Mouse (Mus musculus) midbrain, embryonic 11.5 days (tissue): ENCODE data around the gene Atcay. TPM values are rescaled to one million over a fixed set of nuclear protein-coding genes. Genes with fewer than 3 reads are reported as not detected.

Experiments
- ATAC-seq: fragments of 200-750 bp; cut with Nextera tagmentation; 2 replicates; pipeline ENCODE4 v1.8.0; 2017; ENCODE audit warnings: moderate TSS enrichment, moderate library complexity; ENCODE audit not compliant: low FRiP score
- DNase-seq: peaks from one replicate; pipeline ENCODE4 v3.0.0; 2015; ENCODE audit warnings: low spot score; ENCODE audit errors: missing footprints
- H3K27ac ChIP-seq: fragments of 300-500 bp; sonication (generic); 2 replicates; pipeline ENCODE4 v1.5.1; 2014; ENCODE audit warnings: low read depth, low read length
- H3K27me3 ChIP-seq: fragments of 300-500 bp; sonication (generic); 2 replicates; pipeline ENCODE4 v1.6.1; 2014; ENCODE audit warnings: mild to moderate bottlenecking, low read length, moderate library complexity, mixed read lengths; ENCODE audit not compliant: control insufficient read depth, insufficient read depth
- H3K36me3 ChIP-seq: fragments of 300-500 bp; sonication (generic); 2 replicates; pipeline ENCODE4 v1.6.1; 2014; ENCODE audit warnings: mild to moderate bottlenecking, low read length, moderate library complexity, mixed read lengths; ENCODE audit not compliant: control insufficient read depth, insufficient read depth
- H3K4me1 ChIP-seq: fragments of 300-500 bp; sonication (generic); 2 replicates; pipeline ENCODE4 v1.6.1; 2014; ENCODE audit warnings: low read length; ENCODE audit not compliant: control insufficient read depth, insufficient read depth
- H3K4me2 ChIP-seq: fragments of 300-500 bp; sonication (generic); 2 replicates; pipeline ENCODE4 v1.6.1; 2014; ENCODE audit warnings: mild to moderate bottlenecking, moderate library complexity
- H3K4me3 ChIP-seq: fragments of 300-500 bp; sonication (generic); 2 replicates; pipeline ENCODE4 v1.5.1; 2014; ENCODE audit warnings: low read depth, low read length
- H3K9ac ChIP-seq: fragments of 300-500 bp; sonication (generic); 2 replicates; pipeline ENCODE4 v1.6.1; 2014; ENCODE audit warnings: low read length
- H3K9me3 ChIP-seq: fragments of 300-500 bp; sonication (generic); 2 replicates; pipeline ENCODE4 v1.6.1; 2016; ENCODE audit warnings: low read length; ENCODE audit not compliant: control insufficient read depth
- WGBS: fragments of 180-500 bp; shearing (Covaris S2); extraction: QIAGEN DNeasy Blood & Tissue Kit; methylation state at CpG from one replicate; pipeline ENCODE4 v1.1.7; 2014; 5-methylcytosine and 5-hydroxymethylcytosine counted together
- polyA plus RNA-seq: library from polyadenylated mRNA; unstranded; fragments of >200 nt; fragmentation: Nextera tagmentation; extraction: Ambion mirVana; gene quantifications from 2 replicates; pipeline ENCODE4 v1.2.1, GENCODE M21; 2014

Gene Atcay
- polyA plus RNA-seq, 1 experiment from 2014 or later: 22.2 TPM

GRCm38 (mm10) chr10:81197305-81197704, 33.3 kb downstream of the Atcay start:
- Histone ChIP-seq H3K9ac (no peak overlapping the region), H3K9me3 (no peaks in the 10 kb centered on the region), H3K4me3 (no peak overlapping the region), H3K4me2 (no peak overlapping the region), H3K27ac (no peak overlapping the region), H3K27me3 (peaks cover 21% of the 10 kb centered on the region), H3K36me3 (no peaks in the 10 kb centered on the region), H3K4me1 (peaks cover 11% of the 10 kb centered on the region)
- ATAC-seq (no peak), DNase-seq (no peak)
- WGBS: 60% methylated on average over 6 of the region's 6 CpGs

- ATAC-seq (no peak), DNase-seq (no peak)
- H3K9me3 ChIP-seq: no peaks in the 10 kb centered on the region
- H3K4me2 ChIP-seq: no peak overlapping the region
- peaks cover 21% of the 10 kb centered on the region for H3K27me3 ChIP-seq
- H3K4me3 ChIP-seq: no peak overlapping the region
- 61% methylated on average over 11 of the region's 11 CpGs for WGBS
- no peaks in the 10 kb centered on the region for H3K36me3 ChIP-seq
- H3K4me1 ChIP-seq: peaks cover 15% of the 10 kb centered on the region
- no peak overlapping the region for H3K27ac ChIP-seq
- H3K9ac ChIP-seq: no peak overlapping the region
Observed at GRCm38 (mm10) chr10:81196470-81197065, 34.1 kb downstream of the Atcay start.

- H3K4me1 ChIP-seq: peaks cover 15% of the 10 kb centered on the region
- no peaks in the 10 kb centered on the region for H3K36me3 ChIP-seq
- H3K9ac ChIP-seq: no peak overlapping the region
- H3K4me3 ChIP-seq: no peak overlapping the region
- peaks cover 21% of the 10 kb centered on the region for H3K27me3 ChIP-seq
- DNase-seq (no peak), ATAC-seq (no peak)
- H3K27ac ChIP-seq: no peak overlapping the region
- 76% methylated on average over 4 of the region's 4 CpGs for WGBS
- no peak overlapping the region for H3K4me2 ChIP-seq
- no peaks in the 10 kb centered on the region for H3K9me3 ChIP-seq
Observed at GRCm38 (mm10) chr10:81195300-81195699, 35.3 kb downstream of the Atcay start.

DNA sequence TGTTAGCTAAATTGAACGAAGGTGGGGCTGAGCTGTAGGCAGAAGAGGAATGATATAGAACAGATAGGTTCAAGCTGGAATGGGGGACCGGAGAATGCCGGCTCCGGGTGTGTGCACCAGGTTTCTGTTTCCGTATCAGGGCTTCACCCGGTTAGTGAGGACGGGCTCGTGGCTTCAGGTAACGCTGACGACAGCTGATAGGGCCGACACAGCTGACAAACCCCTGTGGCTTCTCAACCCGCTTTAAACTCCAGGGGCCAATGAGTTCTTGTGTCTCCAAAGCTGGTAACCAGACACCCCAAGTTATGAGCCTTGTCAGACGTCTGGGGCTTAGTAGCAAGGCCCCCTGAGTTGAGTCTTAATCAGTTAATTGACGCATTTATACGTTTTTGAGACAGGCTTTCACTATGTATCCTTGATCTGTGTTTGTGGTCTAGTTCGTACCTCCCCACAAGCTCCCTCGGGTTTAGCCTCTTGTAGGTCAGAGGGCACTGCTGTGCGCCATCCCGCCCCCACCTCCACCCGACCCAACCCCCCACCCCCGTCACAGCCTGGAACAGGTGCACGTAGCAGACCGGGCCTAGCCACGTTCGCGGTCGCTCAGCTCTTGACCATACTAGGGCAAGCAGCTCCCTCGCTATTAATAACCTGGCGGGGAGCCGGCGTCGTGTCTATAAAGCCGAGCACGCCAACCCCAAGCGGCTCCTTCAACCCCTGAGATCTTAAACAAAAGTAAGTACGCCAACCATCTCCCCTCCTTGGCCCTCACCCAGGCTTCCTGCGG, 36.5 kb downstream of the Atcay start:
- no peaks in the 10 kb centered on the region for H3K36me3 ChIP-seq
- no peak for ATAC-seq
- no peak overlapping the region for H3K4me3 ChIP-seq
- H3K4me2 ChIP-seq: no peak overlapping the region
- no peak overlapping the region for H3K9ac ChIP-seq
- peaks cover 15% of the 10 kb centered on the region for H3K4me1 ChIP-seq
- H3K27me3 ChIP-seq: peaks cover 21% of the 10 kb centered on the region
- H3K27ac ChIP-seq: no peak overlapping the region
- H3K9me3 ChIP-seq: no peaks in the 10 kb centered on the region
- no peak for DNase-seq
- WGBS: 18% methylated on average over 37 of the region's 37 CpGs

DNA sequence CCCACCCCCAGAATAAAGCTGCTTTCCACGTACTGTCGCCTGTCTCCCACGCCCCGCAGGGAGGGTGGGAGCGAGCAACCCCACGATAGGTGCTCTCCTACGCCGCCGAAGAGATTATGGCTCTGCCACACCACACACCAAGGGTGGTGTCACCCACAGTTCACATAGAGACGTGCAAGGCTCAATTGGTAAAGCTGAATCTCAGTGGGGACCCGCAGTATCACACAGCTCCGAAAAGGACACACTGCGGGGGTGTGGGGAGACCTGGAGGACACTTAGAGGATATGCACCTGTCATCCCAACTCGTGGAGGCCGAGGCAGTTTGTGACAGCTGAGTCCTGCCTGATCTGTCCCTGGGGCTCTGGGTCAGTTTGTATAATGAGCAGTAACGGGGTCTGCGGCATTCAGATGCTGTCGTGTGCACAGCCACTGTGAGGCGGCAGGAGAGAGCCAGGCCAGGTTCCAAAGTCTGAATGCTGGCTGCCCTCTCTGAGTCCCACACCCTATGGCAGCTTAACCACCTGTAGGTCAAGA, 37.6 kb downstream of the Atcay start:
- Histone ChIP-seq H3K27ac (peak overlapping the region; percentile 77), H3K9me3 (no peaks in the 10 kb centered on the region), H3K4me1 (peaks cover 15% of the 10 kb centered on the region), H3K9ac (peak overlapping the region; percentile 86), H3K27me3 (peaks cover 21% of the 10 kb centered on the region), H3K4me3 (peak overlapping the region; percentile 62), H3K36me3 (peaks cover 2% of the 10 kb centered on the region; the same call in 1 of the 2 replicates), H3K4me2 (peak overlapping the region; percentile 95)
- ATAC-seq (peak; percentile 54), DNase-seq (peak; percentile 92)
- 6% methylated on average over 19 of the region's 19 CpGs for WGBS

GRCm38 (mm10) chr10:81192270-81192967, 38.2 kb downstream of the Atcay start:
- peak overlapping the region; percentile 95 for H3K4me2 ChIP-seq
- DNase-seq (peak; percentile 97), ATAC-seq (peak; percentile 84)
- no peaks in the 10 kb centered on the region for H3K9me3 ChIP-seq
- peak overlapping the region; percentile 62 for H3K4me3 ChIP-seq
- H3K9ac ChIP-seq: peak overlapping the region; percentile 86
- WGBS: 1% methylated on average over 92 of the region's 93 CpGs
- H3K27ac ChIP-seq: peak overlapping the region; percentile 77
- H3K36me3 ChIP-seq: peaks cover 2% of the 10 kb centered on the region; the same call in 1 of the 2 replicates
- peaks cover 15% of the 10 kb centered on the region for H3K4me1 ChIP-seq
- peaks cover 21% of the 10 kb centered on the region for H3K27me3 ChIP-seq

- Histone ChIP-seq H3K9ac (no peak overlapping the region; the same call in 1 of the 2 replicates), H3K4me2 (no peak overlapping the region), H3K27ac (no peak overlapping the region), H3K27me3 (peaks cover 21% of the 10 kb centered on the region), H3K9me3 (no peaks in the 10 kb centered on the region), H3K4me3 (no peak overlapping the region), H3K36me3 (peaks cover 5% of the 10 kb centered on the region; the same call in 1 of the 2 replicates), H3K4me1 (peaks cover 15% of the 10 kb centered on the region)
- ATAC-seq: no peak
- DNase-seq: no peak
- WGBS: 90% methylated on average over 18 of the region's 18 CpGs
Observed at GRCm38 (mm10) chr10:81191342-81191982, 39.2 kb downstream of the Atcay start.

DNA sequence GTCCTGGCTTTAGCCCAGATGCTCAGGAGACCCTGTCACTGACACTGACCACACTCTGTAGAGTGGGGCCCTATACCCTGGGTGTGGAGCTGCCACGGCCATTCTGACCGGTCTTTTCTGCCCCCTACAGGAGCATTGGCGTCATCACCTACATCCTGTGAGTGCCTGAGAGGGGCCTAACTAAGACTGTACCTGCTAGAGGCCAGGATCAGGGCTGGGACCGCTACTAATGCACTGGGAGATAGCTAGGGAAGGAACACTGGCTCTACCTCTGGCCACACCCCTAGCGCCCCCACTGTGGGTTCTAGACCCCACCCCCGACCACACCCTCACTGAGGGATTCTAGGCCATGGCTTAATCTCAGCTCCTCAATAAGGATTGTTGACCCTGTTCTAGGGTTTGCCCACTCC, 39.7 kb downstream of the Atcay start:
- no peaks in the 10 kb centered on the region for H3K9me3 ChIP-seq
- peaks cover 5% of the 10 kb centered on the region; the same call in 1 of the 2 replicates for H3K36me3 ChIP-seq
- no peak for DNase-seq
- H3K9ac ChIP-seq: no peak overlapping the region
- ATAC-seq: no peak
- peaks cover 21% of the 10 kb centered on the region for H3K27me3 ChIP-seq
- peaks cover 15% of the 10 kb centered on the region for H3K4me1 ChIP-seq
- H3K27ac ChIP-seq: no peak overlapping the region
- no peak overlapping the region for H3K4me2 ChIP-seq
- H3K4me3 ChIP-seq: no peak overlapping the region
- 75% methylated on average over 6 of the region's 6 CpGs for WGBS
